Mouse (Mus musculus) spleen, adult 10 weeks (tissue): Measurements from ENCODE around the gene Esam. TPM values are rescaled to one million over a fixed set of nuclear protein-coding genes. Genes with fewer than 3 reads are reported as not detected.

ENCODE experiments used
- polyA plus RNA-seq: library from polyadenylated mRNA; stranded (reverse); fragments of 350-450 nt; fragmentation: Illumina TruSeq; extraction: RNeasy Lipid Tissue Mini Kit (QIAGEN cat#74804); gene quantifications from one replicate; pipeline ENCODE4 v1.2.3, GENCODE M21; 2015; ENCODE audit warnings: low replicate concordance; ENCODE audit not compliant: insufficient read depth

Esam gene
- 20.3 TPM for polyA plus RNA-seq

DNA sequence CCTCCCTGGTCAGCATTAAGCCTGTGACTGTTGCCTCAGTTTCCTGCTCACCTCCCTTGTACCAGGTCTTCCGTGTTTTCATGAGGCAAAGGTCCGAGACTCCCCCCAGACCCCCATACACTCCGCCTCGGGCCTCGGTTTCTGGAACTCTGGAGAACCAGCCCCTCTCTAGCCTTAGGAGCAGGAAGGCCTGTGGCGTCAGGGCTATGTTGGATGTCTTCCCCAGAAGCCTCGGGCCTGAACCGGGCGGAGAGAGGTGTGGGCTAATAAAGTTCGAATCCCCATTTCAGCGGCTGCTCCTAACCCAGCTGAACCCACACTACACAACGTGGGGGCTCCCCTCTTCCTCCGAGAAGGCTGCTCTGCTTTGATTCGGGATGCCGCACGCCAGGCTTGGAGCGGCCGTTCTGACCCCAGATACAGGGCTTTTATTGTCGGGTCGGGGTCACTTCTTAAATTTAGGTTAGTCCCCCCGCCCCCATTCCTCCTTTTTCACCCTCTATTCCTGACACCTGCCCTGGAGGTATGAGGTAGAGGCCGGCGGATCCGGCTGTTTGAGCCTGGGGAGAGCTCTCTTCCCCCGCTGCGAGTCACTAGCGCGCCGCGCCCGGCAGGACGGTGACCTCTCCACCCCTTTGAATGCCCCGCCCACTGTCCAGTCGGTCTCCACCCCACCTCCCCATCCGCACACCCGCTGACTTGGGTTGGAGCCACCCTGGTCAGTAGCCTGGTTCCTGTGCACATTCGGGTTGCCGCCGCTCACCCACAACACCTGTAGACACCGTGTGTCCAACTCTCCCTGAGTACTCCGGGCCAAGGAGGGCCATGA, at the start of gene Esam:
TSS of gene Esam (plus strand) at position 683 of the 829 bp plus-strand sequence.

GRCm38 (mm10) chr9:37488611-37489396, 39.1 kb upstream of the Esam start, which contains the start of gene Msantd2:
Msantd2 (plus strand) TSS chr9:37489319.

DNA sequence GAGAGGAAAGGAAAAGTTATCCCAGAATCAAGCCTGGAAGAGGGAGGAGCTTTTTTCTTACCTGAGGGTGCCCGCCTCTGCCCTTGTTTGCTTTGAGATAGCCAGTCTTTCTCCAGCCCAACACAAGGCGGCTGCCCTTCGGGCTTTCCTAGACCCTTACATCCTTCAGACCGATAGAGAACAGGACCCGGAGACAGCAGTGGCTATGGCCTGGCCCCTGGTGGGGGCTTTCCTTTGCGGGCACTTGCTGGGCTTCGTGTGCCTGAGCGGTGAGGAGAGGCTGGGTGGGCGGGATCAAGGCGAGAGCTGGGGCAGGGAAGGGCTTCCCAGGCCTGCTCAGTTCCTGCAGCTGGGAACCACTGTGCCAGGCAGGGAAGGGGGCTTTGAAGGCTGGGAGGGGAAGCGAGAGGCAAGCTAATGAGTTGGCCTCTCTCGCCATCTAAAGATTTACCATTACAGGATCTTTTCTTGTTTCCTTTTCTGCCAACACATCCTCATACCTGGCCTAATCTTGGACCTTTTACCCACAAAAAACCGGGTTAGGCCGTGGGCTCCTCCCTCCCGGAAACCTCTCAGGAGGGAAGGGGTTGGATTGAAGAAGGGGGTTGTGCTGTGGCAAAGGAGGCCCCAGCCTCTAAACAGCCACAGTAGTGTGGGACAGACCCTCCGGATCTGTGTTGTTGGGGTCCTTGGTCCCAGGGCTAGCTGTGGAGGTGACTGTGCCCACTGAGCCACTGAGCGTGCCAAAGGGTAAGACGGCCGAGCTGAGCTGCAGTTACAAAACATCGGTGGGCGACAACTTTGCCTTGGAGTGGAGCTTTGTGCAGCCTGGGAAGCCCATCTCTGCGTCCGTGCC, 11.5 kb downstream of the Esam start, which contains the start of gene Vsig2:
TSS of gene Vsig2 (plus strand) at position 86 of the 856 bp plus-strand sequence.

DNA sequence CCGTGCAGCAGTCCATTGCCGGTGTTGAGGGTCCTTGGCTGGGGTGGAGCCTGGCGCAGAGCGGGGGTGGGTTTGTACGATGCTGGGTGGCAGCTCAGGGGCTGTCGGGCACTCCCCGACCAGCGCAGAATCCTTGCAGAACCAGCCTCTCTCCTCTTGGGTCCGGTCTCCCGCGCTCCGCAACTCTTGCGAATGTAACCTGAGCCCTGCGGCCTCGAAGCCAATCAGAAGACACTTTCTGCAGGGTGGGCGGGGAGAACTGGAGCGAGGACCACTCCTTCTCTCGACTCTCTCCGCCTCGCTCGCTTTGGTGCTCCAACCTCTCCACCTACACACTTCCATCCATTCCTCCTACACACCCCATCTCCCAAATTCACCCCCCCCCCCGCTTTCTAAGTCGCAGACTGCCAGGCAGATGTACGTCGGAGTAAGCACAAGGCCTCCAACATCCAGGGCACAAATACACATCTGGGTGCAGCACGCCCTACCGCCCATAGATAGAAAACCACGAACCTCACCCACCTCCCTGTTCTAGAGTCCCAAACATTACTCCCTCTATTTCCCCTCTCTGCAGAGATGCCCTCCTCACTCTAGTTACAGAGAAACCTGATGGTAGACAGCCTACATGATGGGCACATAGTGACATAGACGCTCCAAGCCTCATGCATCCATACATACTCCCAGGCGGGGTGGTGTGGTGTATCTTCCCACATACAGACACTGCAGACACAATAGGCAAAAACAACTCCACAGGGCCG, 24.8 kb downstream of the Esam start, which contains the start of gene Nrgn:
TSS of gene Nrgn (minus strand) at position 369 of the 758 bp plus-strand sequence.

GRCm38 (mm10) chr9:37554838-37555748, 27.2 kb downstream of the Esam start, which contains the start of gene Siae:
Siae (plus strand) TSS chr9:37555698.

Other genes with a start within 250 kb of the Esam start
- gene Ccdc15, start 179.6 kb upstream of the Esam start, polyA plus RNA-seq: 8.6 TPM
- not detected for gene Hepacam, start 160.7 kb upstream of the Esam start, polyA plus RNA-seq
- gene Robo4, start 126.2 kb upstream of the Esam start, polyA plus RNA-seq: 5.1 TPM
- not detected for gene Robo3, start 94.8 kb upstream of the Esam start, polyA plus RNA-seq
- gene Msantd2, start 38.8 kb upstream of the Esam start, polyA plus RNA-seq: 82.8 TPM
- gene Vsig2, start 11.2 kb downstream of the Esam start, polyA plus RNA-seq: 4.5 TPM
- 2.5 TPM for gene Nrgn, start 24.8 kb downstream of the Esam start, polyA plus RNA-seq
- gene Siae, start 27.6 kb downstream of the Esam start, polyA plus RNA-seq: 18.9 TPM
- gene Spa17, start 85.6 kb downstream of the Esam start, polyA plus RNA-seq: 3.2 TPM
- gene Tbrg1, start 129.2 kb downstream of the Esam start, polyA plus RNA-seq: 72.9 TPM
- not detected for gene Panx3, start 141.2 kb downstream of the Esam start, polyA plus RNA-seq
- not detected for gene Olfr160, start 188.2 kb downstream of the Esam start, polyA plus RNA-seq
- not detected for gene Olfr874, start 217.0 kb downstream of the Esam start, polyA plus RNA-seq
- gene Olfr875, start 243.8 kb downstream of the Esam start, polyA plus RNA-seq: not detected